ENCODE assay signal across 17 mouse cellular contexts in the genomic region with DNA sequence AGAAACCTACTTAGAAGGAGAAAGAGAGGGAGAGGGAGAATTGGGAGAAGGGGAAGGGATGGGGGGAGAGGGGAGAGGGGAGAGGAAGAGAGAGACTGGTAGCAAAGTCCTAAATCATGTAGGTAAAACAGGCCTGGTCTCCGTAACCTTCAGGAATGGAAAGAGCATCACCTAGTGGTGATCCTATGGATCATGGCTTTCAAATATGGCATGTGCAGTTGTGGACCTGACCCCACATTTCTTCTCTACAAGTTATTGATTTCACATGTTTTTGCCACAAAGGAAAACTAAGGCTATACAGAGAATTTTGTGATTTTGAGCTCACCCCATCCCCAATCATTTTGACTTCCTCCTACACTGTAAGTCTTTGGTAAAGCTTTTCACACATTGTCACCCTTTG. TPM values are rescaled to one million over a fixed set of nuclear protein-coding genes. Genes with fewer than 3 reads are reported as not detected.
DNase-seq lines count a peak whose midpoint lies in the region; ATAC-seq and TF ChIP-seq lines count a peak whose summit lies in the region.
"Had no signal": no experiment of that assay in that cellular context is flagged by ENCODE, and none has a peak within 500 bp of the region (broad histone marks: within the 10 kb centered on the region; RNA-seq: fewer than 3 reads in every experiment).

No protein-coding gene starts in this region.

- no peak overlapping the region for H3K27ac ChIP-seq in kidney, postnatal 0 days
- H3K27ac ChIP-seq: heart, embryonic 13.5 days; hindbrain, embryonic 12.5 days had no signal

- no peaks in the 10 kb centered on the region for H3K36me3 ChIP-seq in kidney, postnatal 0 days (ENCODE audit: insufficient read depth, low read length)
- H3K36me3 ChIP-seq: G1E; heart, embryonic 13.5 days; hindbrain, embryonic 12.5 days had no signal

- no peaks in the 10 kb centered on the region for H3K27me3 ChIP-seq in kidney, postnatal 0 days (ENCODE audit: insufficient read depth, low read length)
- H3K27me3 ChIP-seq: heart, embryonic 13.5 days; hindbrain, embryonic 12.5 days had no signal

- no peak overlapping the region for H3K4me3 ChIP-seq in kidney, postnatal 0 days (replicated peaks; ENCODE audit: low read depth, low read length)
- H3K4me3 ChIP-seq: heart, embryonic 13.5 days; hindbrain, embryonic 12.5 days; myocyte had no signal

- H3K9me3 ChIP-seq in kidney, postnatal 0 days (replicated peaks; ENCODE audit: low read length) = no peaks in the 10 kb centered on the region
- H3K9me3 ChIP-seq: heart, embryonic 13.5 days; hindbrain, embryonic 12.5 days had no signal

- H3K9ac ChIP-seq in kidney, postnatal 0 days (ENCODE audit: low read depth, low read length) = no peak overlapping the region
- H3K9ac ChIP-seq: heart, embryonic 13.5 days; hindbrain, embryonic 12.5 days had no signal

- ATAC-seq in kidney, postnatal 0 days (replicated peaks; ENCODE audit: low FRiP score, low read depth) = no peak

- H3K4me1 ChIP-seq in kidney, postnatal 0 days (replicated peaks; ENCODE audit: insufficient read depth, low read length) = no peaks in the 10 kb centered on the region
- H3K4me1 ChIP-seq: hindbrain, embryonic 12.5 days had no signal

- DNase-seq in embryo, embryonic 10 days (ENCODE audit: low spot score) = peak; percentile 35
- DNase-seq in embryo, embryonic 9.5 days (ENCODE audit: extremely low spot score) = no peak
- DNase-seq in kidney, postnatal 0 days (ENCODE audit: low spot score) = no peak
- DNase-seq in kidney, postnatal 4 days = no peak
- peak; percentile 6 for DNase-seq in lung, postnatal 36 days
- DNase-seq in lung, postnatal 4 days = no peak
- peak; percentile 38 for DNase-seq in yolk sac, embryonic 10.5 days (ENCODE audit: low spot score)
- DNase-seq in spleen, adult 18-20 months = no peak
- DNase-seq: adrenal gland, postnatal 14 days; cerebellum, postnatal 25 days; gastrocnemius, postnatal 25 days; kidney, adult 11 months had no signal

- H3K4me2 ChIP-seq in kidney, postnatal 0 days (ENCODE audit: low read length) = no peak overlapping the region
- H3K4me2 ChIP-seq: heart, embryonic 13.5 days; hindbrain, embryonic 12.5 days had no signal

- peak; percentile 67 for TF ChIP-seq CTCF in kidney, postnatal 0 days (IDR thresholded peaks at IDR 0.05; ENCODE audit: low read depth)

- 57% methylated on average over 1 of the region's 1 CpGs for WGBS in kidney, postnatal 0 days

RNA-seq across cellular contexts. Expression of gene Serpina1f, which starts 15.1 kb away (rescaled TPM):
- 1.5 and 1.8 TPM in 2 replicates for polyA plus RNA-seq in kidney, postnatal 0 days (2015; fragmentation: Nextera tagmentation; extraction: Ambion mirVana)
- polyA plus RNA-seq: G1E; heart, embryonic 13.5 days; hindbrain, embryonic 12.5 days; myocyte; stomach, embryonic 14.5 days had no signal

RNA-seq across cellular contexts. Expression of gene Serpina16, which starts 34.5 kb away (rescaled TPM):
- polyA plus RNA-seq in kidney, postnatal 0 days (2015; fragmentation: Nextera tagmentation; extraction: Ambion mirVana) = 0.22 TPM in 1 of 2 replicates, not detected in the other
- polyA plus RNA-seq: G1E; heart, embryonic 13.5 days; hindbrain, embryonic 12.5 days; myocyte; stomach, embryonic 14.5 days had no signal

RNA-seq across cellular contexts. Expression of gene Serpina6, which starts 53.4 kb away (rescaled TPM):
- polyA plus RNA-seq in kidney, postnatal 0 days (2015; fragmentation: Nextera tagmentation; extraction: Ambion mirVana) = 355 and 410 TPM in 2 replicates
- polyA plus RNA-seq: G1E; hindbrain, embryonic 12.5 days had no signal

Comparison
In these comparisons a context has a peak if more than half of its experiments do, and no peak if none do; other contexts are left out.
1. DNase-seq: peak in embryo, embryonic 10 days (single experiment), lung, postnatal 36 days (single experiment) and yolk sac, embryonic 10.5 days (single experiment); none in embryo, embryonic 9.5 days (single experiment), kidney, postnatal 0 days (single experiment), kidney, postnatal 4 days (0 of 2), lung, postnatal 4 days (0 of 2) and spleen, adult 18-20 months (0 of 2).